Mouse (Mus musculus) myocyte (in vitro differentiated cells): ENCODE data around the gene Lefty1.

Experiments used
- CEBPB ChIP-seq: IDR thresholded peaks from 2 replicates; pipeline ENCODE4 v1.6.1; 2011; ENCODE audit warnings: mild to moderate bottlenecking, moderate library complexity; ENCODE audit not compliant: poor library complexity, insufficient read depth, severe bottlenecking
- MYOD1 ChIP-seq, 3 experiments: IDR thresholded peaks; one replicate each; pipeline ENCODE4 v1.6.1; 2011; ENCODE audit warnings: control low read depth in 2 of 3, low read depth in 2 of 3, mild to moderate bottlenecking in 2 of 3, moderate library complexity in 1 of 3; ENCODE audit not compliant: insufficient read length in 2 of 3, control insufficient read depth in 1 of 3
- POLR2A ChIP-seq: IDR thresholded peaks from one replicate; pipeline ENCODE4 v1.6.1; 2011; ENCODE audit warnings: low read depth, mild to moderate bottlenecking, control low read depth, moderate library complexity; ENCODE audit not compliant: insufficient read length
- REST ChIP-seq: IDR thresholded peaks from one replicate; pipeline ENCODE4 v1.6.1; 2011; ENCODE audit warnings: mild to moderate bottlenecking, control low read depth, moderate library complexity; ENCODE audit not compliant: insufficient read depth, insufficient read length
- TCF12 ChIP-seq: IDR thresholded peaks from one replicate; pipeline ENCODE4 v1.6.1; 2011; ENCODE audit warnings: mild to moderate bottlenecking, control low read depth; ENCODE audit not compliant: poor library complexity, insufficient read depth, severe bottlenecking
- TCF3 ChIP-seq: IDR thresholded peaks from one replicate; pipeline ENCODE4 v1.6.1; 2011; ENCODE audit warnings: low read depth, control low read depth; ENCODE audit not compliant: insufficient read length
- USF1 ChIP-seq: IDR thresholded peaks from one replicate; pipeline ENCODE4 v1.6.1; 2011; ENCODE audit warnings: low read depth, mild to moderate bottlenecking, control low read depth, moderate library complexity

DNA sequence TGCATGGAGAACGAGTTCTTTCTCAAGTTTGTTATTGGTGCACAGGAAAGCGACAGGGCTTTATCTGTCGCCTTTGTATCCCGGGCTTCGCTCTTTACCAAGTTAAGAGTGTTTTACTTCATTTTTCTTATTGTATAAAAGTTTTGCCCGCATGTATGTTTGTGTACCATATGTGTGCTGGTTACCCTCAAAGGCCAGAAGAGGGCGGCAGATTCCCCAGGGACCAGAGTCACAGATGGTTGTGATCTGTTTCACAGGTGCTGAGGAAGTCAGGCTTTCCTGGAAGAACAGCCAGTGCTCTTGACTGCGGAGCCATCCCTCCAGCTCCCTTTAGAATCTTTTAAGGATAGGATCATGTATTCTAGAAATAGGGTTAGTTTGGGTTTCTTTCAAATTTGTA, 51.9 kb downstream of the Lefty1 start:
- TF ChIP-seq POLR2A (no peak), CEBPB (no peak), REST (no peak), USF1 (no peak), TCF12 (no peak), TCF3 (no peak), MYOD1 (IDR thresholded peaks at IDR 0.05; ENCODE audit: control insufficient read depth in 1 of 3, insufficient read length in 2 of 3, low read depth in 2 of 3) (no peak)
